Mouse (Mus musculus): ENCODE measurements at regions not wholly inside any gene's neighbourhood (a gene's known extent, or its start where the extent isn't known, plus 50 kb on each side); places are given as distances from the start of the nearest gene placed in this dataset.

DNA sequence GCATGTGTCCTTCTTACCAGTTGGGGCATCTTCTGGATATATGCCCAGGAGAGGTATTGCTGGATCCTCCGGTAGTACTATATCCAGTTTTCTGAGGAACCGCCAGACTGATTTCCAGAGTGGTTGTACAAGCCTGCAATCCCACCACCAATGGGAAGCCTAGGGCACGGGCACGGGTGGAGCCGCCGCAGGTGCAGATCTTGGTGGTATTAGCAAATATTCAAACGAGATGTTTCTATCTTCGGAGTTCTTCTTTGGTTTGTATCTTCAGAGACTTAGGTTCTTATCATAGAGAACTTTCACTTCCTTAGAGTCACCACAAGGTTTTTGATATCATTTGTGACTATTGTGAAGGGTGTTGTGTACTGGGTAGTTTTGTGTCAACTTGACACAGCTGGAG is 103.1 kb downstream of the Btbd35f12 start:
- DNase-seq (ENCODE audit: low spot score), result peak; percentile 3

Data from ovary, postnatal 36 days (tissue).